ENCODE assay signal across 9 mouse cellular contexts in the genomic region with DNA sequence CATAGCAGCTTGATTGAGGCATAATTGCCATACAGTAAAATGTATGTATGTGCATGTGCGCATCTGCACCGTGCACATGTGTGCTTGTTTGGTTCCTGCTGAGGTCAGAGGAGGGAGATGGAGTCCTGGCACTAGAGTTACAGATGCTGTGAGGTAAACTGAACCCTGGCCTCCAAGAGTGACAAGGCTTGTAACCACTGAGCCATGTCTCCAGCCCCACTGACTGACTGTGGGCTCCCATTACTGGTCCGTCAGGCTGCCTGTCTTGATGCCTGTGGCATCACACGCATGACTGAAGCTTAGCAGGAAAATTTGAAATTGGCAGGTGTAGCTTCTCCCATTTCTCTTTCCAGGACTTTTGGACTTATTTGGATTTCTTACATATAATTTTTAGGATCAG. TPM values are rescaled to one million over a fixed set of nuclear protein-coding genes. Genes with fewer than 3 reads are reported as not detected.
DNase-seq lines count a peak whose midpoint lies in the region; ATAC-seq lines count a peak whose summit lies in the region.
"Had no signal": no experiment of that assay in that cellular context is flagged by ENCODE, and none has a peak within 500 bp of the region (broad histone marks: within the 10 kb centered on the region; RNA-seq: fewer than 3 reads in every experiment).

No protein-coding gene starts in this region.

- DNase-seq in layer of hippocampus, postnatal 36 days = no peak
- no peak for DNase-seq in layer of hippocampus, adult 9-11 months

- 82% methylated on average over 4 of the region's 4 CpGs for WGBS in hindbrain, embryonic 12.5 days
- WGBS in hindbrain, embryonic 13.5 days = 79% methylated on average over 4 of the region's 4 CpGs
- WGBS in embryonic facial prominence, embryonic 15.5 days = 71% methylated on average over 4 of the region's 4 CpGs
- WGBS in kidney, embryonic 16.5 days = 52% methylated on average over 4 of the region's 4 CpGs
- 93% methylated on average over 4 of the region's 4 CpGs for WGBS in stomach, embryonic 15.5 days

- H3K27ac ChIP-seq in hindbrain, embryonic 12.5 days = 0 out of 2 replicates have a peak overlapping the region, but pooled peaks have one; percentile 30
- H3K27ac ChIP-seq in hindbrain, embryonic 13.5 days = no peak overlapping the region
- peak overlapping the region; percentile 61 for H3K27ac ChIP-seq in embryonic facial prominence, embryonic 15.5 days (replicated peaks)
- peak overlapping the region; percentile 90 for H3K27ac ChIP-seq in kidney, embryonic 16.5 days (ENCODE audit: low read length)
- H3K27ac ChIP-seq in stomach, embryonic 15.5 days = peak overlapping the region; percentile 68; the same call in 1 of the 2 replicates
- H3K27ac ChIP-seq: liver, embryonic 15.5 days had no signal

- H3K4me3 ChIP-seq in hindbrain, embryonic 12.5 days = no peak overlapping the region
- H3K4me3 ChIP-seq in hindbrain, embryonic 13.5 days = no peak overlapping the region
- no peak overlapping the region for H3K4me3 ChIP-seq in embryonic facial prominence, embryonic 15.5 days (replicated peaks)
- no peak overlapping the region for H3K4me3 ChIP-seq in kidney, embryonic 16.5 days (ENCODE audit: low read length)
- H3K4me3 ChIP-seq in stomach, embryonic 15.5 days (replicated peaks) = no peak overlapping the region
- H3K4me3 ChIP-seq: liver, embryonic 15.5 days had no signal

- H3K9me3 ChIP-seq in hindbrain, embryonic 12.5 days (replicated peaks) = no peaks in the 10 kb centered on the region
- no peaks in the 10 kb centered on the region for H3K9me3 ChIP-seq in hindbrain, embryonic 13.5 days
- no peaks in the 10 kb centered on the region for H3K9me3 ChIP-seq in embryonic facial prominence, embryonic 15.5 days (replicated peaks)
- no peaks in the 10 kb centered on the region for H3K9me3 ChIP-seq in kidney, embryonic 16.5 days (ENCODE audit: low read length)
- H3K9me3 ChIP-seq in stomach, embryonic 15.5 days = no peaks in the 10 kb centered on the region
- H3K9me3 ChIP-seq: liver, embryonic 15.5 days had no signal

- H3K4me2 ChIP-seq in hindbrain, embryonic 12.5 days (replicated peaks) = no peak overlapping the region
- H3K4me2 ChIP-seq in hindbrain, embryonic 13.5 days = no peak overlapping the region
- no peak overlapping the region for H3K4me2 ChIP-seq in embryonic facial prominence, embryonic 15.5 days (replicated peaks)
- peak overlapping the region; percentile 34; the same call in 1 of the 2 replicates for H3K4me2 ChIP-seq in kidney, embryonic 16.5 days (replicated peaks; ENCODE audit: low read depth, low read length)
- no peak overlapping the region for H3K4me2 ChIP-seq in stomach, embryonic 15.5 days
- H3K4me2 ChIP-seq: liver, embryonic 15.5 days had no signal

- H3K9ac ChIP-seq in hindbrain, embryonic 12.5 days = no peak overlapping the region
- H3K9ac ChIP-seq in hindbrain, embryonic 13.5 days = no peak overlapping the region
- no peak overlapping the region for H3K9ac ChIP-seq in embryonic facial prominence, embryonic 15.5 days
- H3K9ac ChIP-seq in kidney, embryonic 16.5 days (replicated peaks; ENCODE audit: low read length) = peak overlapping the region; percentile 13
- H3K9ac ChIP-seq in stomach, embryonic 15.5 days = no peak overlapping the region
- H3K9ac ChIP-seq: liver, embryonic 15.5 days had no signal

- H3K4me1 ChIP-seq in hindbrain, embryonic 12.5 days = 0 out of 2 replicates have a peak, but pooled peaks cover 5% of the 10 kb centered on the region
- peaks cover 6% of the 10 kb centered on the region; the same call in 1 of the 2 replicates for H3K4me1 ChIP-seq in hindbrain, embryonic 13.5 days (replicated peaks)
- H3K4me1 ChIP-seq in embryonic facial prominence, embryonic 15.5 days = peaks cover 6% of the 10 kb centered on the region; the same call in 1 of the 2 replicates
- peaks cover 14% of the 10 kb centered on the region for H3K4me1 ChIP-seq in kidney, embryonic 16.5 days (ENCODE audit: insufficient read depth, low read length)
- H3K4me1 ChIP-seq in stomach, embryonic 15.5 days = no peaks in the 10 kb centered on the region; the same call in 1 of the 2 replicates
- H3K4me1 ChIP-seq: liver, embryonic 15.5 days had no signal

- ATAC-seq in hindbrain, embryonic 12.5 days (ENCODE audit: low FRiP score) = peak; percentile 40; the same call in 1 of the 2 replicates
- ATAC-seq in hindbrain, embryonic 13.5 days (ENCODE audit: low FRiP score) = no peak
- no peak; the same call in 1 of the 2 replicates for ATAC-seq in embryonic facial prominence, embryonic 15.5 days (ENCODE audit: insufficient number of reproducible peaks, low FRiP score, low TSS enrichment, low read depth)
- peak; percentile 93 for ATAC-seq in kidney, embryonic 16.5 days (ENCODE audit: low FRiP score, low TSS enrichment)
- ATAC-seq in stomach, embryonic 15.5 days (ENCODE audit: insufficient read depth, low FRiP score, low read depth) = 0 out of 2 replicates have a peak, but pooled peaks have one; percentile 22
- ATAC-seq: forebrain, embryonic 14.5 days had no signal

- H3K27me3 ChIP-seq in hindbrain, embryonic 12.5 days = no peaks in the 10 kb centered on the region
- H3K27me3 ChIP-seq in hindbrain, embryonic 13.5 days = no peaks in the 10 kb centered on the region
- no peaks in the 10 kb centered on the region for H3K27me3 ChIP-seq in embryonic facial prominence, embryonic 15.5 days
- no peaks in the 10 kb centered on the region for H3K27me3 ChIP-seq in kidney, embryonic 16.5 days (ENCODE audit: insufficient read depth, low read length)
- no peaks in the 10 kb centered on the region for H3K27me3 ChIP-seq in stomach, embryonic 15.5 days (replicated peaks)
- H3K27me3 ChIP-seq: liver, embryonic 15.5 days had no signal

- peaks cover 6% of the 10 kb centered on the region; the same call in 1 of the 2 replicates for H3K36me3 ChIP-seq in hindbrain, embryonic 12.5 days
- peaks cover 9% of the 10 kb centered on the region; the same call in 1 of the 2 replicates for H3K36me3 ChIP-seq in hindbrain, embryonic 13.5 days
- peaks cover 32% of the 10 kb centered on the region for H3K36me3 ChIP-seq in embryonic facial prominence, embryonic 15.5 days
- H3K36me3 ChIP-seq in kidney, embryonic 16.5 days (ENCODE audit: insufficient read depth, low read length) = peaks cover 14% of the 10 kb centered on the region
- H3K36me3 ChIP-seq in stomach, embryonic 15.5 days = peaks cover 14% of the 10 kb centered on the region

RNA-seq across cellular contexts. Expression of gene Syde2, which starts 23.1 kb away (rescaled TPM):
- polyA plus RNA-seq in hindbrain, embryonic 12.5 days (2016; fragmentation: Nextera tagmentation; extraction: Ambion mirVana) = 1.4 and 2.0 TPM in 2 replicates
- polyA plus RNA-seq in hindbrain, embryonic 13.5 days (2015; fragmentation: Nextera tagmentation; extraction: Ambion mirVana) = 0.31 and 0.36 TPM in 2 replicates
- 1.6 and 1.7 TPM in 2 replicates for polyA plus RNA-seq in embryonic facial prominence, embryonic 15.5 days (2015; fragmentation: Nextera tagmentation; extraction: Ambion mirVana)
- polyA plus RNA-seq in kidney, embryonic 16.5 days (2015; fragmentation: Nextera tagmentation; extraction: Ambion mirVana) = 1.4 and 1.7 TPM in 2 replicates
- polyA plus RNA-seq in stomach, embryonic 15.5 days (2015; fragmentation: Nextera tagmentation; extraction: Ambion mirVana) = 2.0 and 2.1 TPM in 2 replicates
- total RNA-seq in layer of hippocampus, postnatal 36 days (2021) = 1 to 10 TPM; 3.6 to 4.0 TPM

Comparison
In these comparisons a context has a peak if more than half of its experiments do, and no peak if none do; other contexts are left out.
1. ATAC-seq: peak in hindbrain, embryonic 12.5 days (single experiment), kidney, embryonic 16.5 days (single experiment) and stomach, embryonic 15.5 days (single experiment); none in hindbrain, embryonic 13.5 days (single experiment) and embryonic facial prominence, embryonic 15.5 days (single experiment).